Mouse (Mus musculus) heart, postnatal 36 days (tissue): ENCODE results near the gene Olfr1259. TPM values are rescaled to one million over a fixed set of nuclear protein-coding genes. Genes with fewer than 3 reads are reported as not detected.
"Not testable (repeated sequence)": the region's sequence is repeated elsewhere in the genome, so short reads cannot be mapped to it uniquely, and the experiment has no call there.

Experiments
- DNase-seq, 2 experiments: peaks; one replicate each; pipeline ENCODE4 v3.0.0; 2021 to 2022
- intact Hi-C: fragments of 180-260 bp; cut with DNase I; formaldehyde crosslinking; loops from one replicate; pipeline ENCODE4 v1.15.1; 2025
- total RNA-seq, 2 experiments: library from RNA; stranded (reverse); gene quantifications; 2 replicates each; pipeline ENCODE4 v1.2.3; 2021

The Olfr1259 gene
- total RNA-seq = not detected

DNA sequence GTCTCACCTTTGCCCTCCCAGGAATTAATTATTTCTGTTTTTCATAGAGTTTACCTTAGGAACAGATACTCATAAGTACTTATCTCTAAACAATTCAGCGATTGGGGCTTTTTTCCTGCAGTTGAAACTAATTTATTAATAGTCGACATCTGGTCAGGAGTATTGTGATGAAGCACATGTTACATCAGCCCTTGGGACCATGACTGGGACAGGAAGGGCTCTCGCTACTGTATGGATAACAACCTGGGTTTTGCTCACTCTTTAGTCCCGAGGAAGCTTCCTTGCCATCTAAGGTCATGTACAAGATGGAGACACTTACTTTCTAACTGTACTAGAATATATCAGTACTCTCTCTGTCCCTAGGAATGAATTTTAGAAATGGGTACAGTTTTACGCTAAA lies at the start of gene Olfr1259:
Olfr1259 (minus strand) TSS at position 101 of the 400 bp plus-strand sequence.
- no peak for DNase-seq
- intact Hi-C loops = no loop called here

DNA sequence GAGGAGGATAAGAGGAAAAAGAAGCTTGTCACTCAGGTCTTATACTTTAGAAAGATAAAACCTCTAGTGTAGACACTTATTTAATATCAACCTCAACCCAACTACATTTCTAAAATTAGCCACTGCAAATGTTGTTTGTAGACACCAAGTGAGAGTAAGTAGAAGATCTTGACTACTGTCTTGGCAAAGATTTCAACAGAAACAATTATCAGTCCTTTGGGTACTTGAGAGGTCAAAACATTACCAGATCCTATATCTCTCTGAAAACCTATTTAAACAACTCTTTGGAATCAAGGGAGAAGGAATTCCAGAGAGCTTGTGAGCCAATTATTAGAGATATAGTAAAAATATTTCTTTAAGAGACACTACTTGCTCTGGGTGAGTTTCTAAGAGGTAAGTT lies 42.5 kb upstream of the Olfr1259 start, which contains the start of gene Olfr1261:
Olfr1261 (plus strand) TSS at position 301 of the 400 bp plus-strand sequence.
- DNase-seq = no peak
- intact Hi-C loops = no loop called here

DNA sequence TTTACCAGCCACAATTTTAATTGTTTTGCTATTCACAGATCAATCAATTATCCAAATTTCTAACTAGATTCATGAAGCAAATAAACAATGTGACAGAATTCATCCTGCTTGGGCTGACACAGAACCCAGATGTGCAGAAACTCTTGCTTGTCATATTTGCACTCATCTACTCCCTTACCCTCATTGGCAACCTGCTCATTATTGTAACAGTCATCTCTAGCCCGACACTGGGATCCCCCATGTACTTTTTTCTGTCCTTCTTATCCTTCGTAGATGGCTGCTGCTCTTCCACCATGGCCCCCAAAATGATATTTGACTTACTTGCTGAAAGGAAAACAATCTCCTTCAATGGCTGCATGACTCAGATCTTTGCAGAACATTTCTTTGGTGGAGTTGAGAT lies 29.2 kb upstream of the Olfr1259 start:
- intact Hi-C loops = no loop called here
- DNase-seq = no peak

DNA sequence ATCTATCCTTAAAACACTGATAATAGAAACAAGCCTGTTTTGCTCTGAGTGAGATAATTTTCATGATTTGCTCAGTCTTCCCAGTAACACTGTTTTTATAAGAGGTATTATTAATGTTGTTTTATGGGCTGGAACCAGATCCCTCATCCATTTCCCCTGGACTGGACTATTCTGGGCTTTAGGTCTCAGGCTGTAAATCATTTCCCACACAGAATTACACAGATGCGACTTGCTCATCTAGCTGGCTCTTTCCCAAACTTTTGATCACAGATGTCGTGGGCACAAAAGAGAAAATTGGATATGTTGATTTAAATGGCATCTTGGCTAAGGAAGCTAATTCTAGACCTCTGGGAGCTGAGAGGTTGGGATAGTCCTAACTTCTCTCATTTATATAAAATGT lies 25.7 kb upstream of the Olfr1259 start, which contains the start of gene Olfr1260:
Olfr1260 (plus strand) TSS at position 157 of the 400 bp plus-strand sequence.
- no peak for DNase-seq
- intact Hi-C loops = no loop called here

- no peak for DNase-seq
- intact Hi-C loops = no loop called here
These were observed 21.5 kb downstream of the Olfr1259 start, which contains the start of gene Olfr1258 for GRCm38 (mm10) chr2:89927009-89927408. Gene Olfr1258 (plus strand): TSS chr2:89927309.

- intact Hi-C loops, DNase-seq: not testable (repeated sequence)
These were observed 35.8 kb downstream of the Olfr1259 start for GRCm38 (mm10) chr2:89912616-89913015.

Other genes with a start within 250 kb of the Olfr1259 start
- gene Olfr1252, start 223.7 kb downstream of the Olfr1259 start, total RNA-seq = not detected
- not detected for gene Olfr1253, start 191.6 kb downstream of the Olfr1259 start, total RNA-seq
- not detected for gene Olfr1254, start 155.0 kb downstream of the Olfr1259 start, total RNA-seq
- gene Olfr1255, start 136.6 kb downstream of the Olfr1259 start, total RNA-seq = not detected
- gene Olfr1256, start 107.1 kb downstream of the Olfr1259 start, total RNA-seq = not detected
- not detected for gene Olfr48, start 100.5 kb downstream of the Olfr1259 start, total RNA-seq
- not detected for gene Olfr1257, start 70.2 kb downstream of the Olfr1259 start, total RNA-seq
- gene Olfr1258, start 21.4 kb downstream of the Olfr1259 start, total RNA-seq = not detected
- gene Olfr1260, start 25.7 kb upstream of the Olfr1259 start, total RNA-seq = not detected
- gene Olfr1261, start 42.6 kb upstream of the Olfr1259 start, total RNA-seq = not detected
- gene Olfr1262, start 51.5 kb upstream of the Olfr1259 start, total RNA-seq = not detected
- gene Olfr1263, start 63.5 kb upstream of the Olfr1259 start, total RNA-seq = not detected
- not detected for gene Olfr1264, start 76.9 kb upstream of the Olfr1259 start, total RNA-seq
- not detected for gene Olfr1265, start 86.7 kb upstream of the Olfr1259 start, total RNA-seq
- not detected for gene Olfr140, start 114.9 kb upstream of the Olfr1259 start, total RNA-seq
- gene Olfr1269, start 172.7 kb upstream of the Olfr1259 start, total RNA-seq = not detected
- not detected for gene Olfr32, start 193.6 kb upstream of the Olfr1259 start, total RNA-seq
- not detected for gene Olfr1270, start 204.4 kb upstream of the Olfr1259 start, total RNA-seq